Mouse (Mus musculus): ENCODE measurements around the gene Oxld1. TPM values are rescaled to one million over a fixed set of nuclear protein-coding genes. Genes with fewer than 3 reads are reported as not detected.

Gene Oxld1
- polyA plus RNA-seq (2015; fragmentation: Nextera tagmentation; extraction: Ambion mirVana) = 11.1 and 12.0 TPM in 2 replicates

DNA sequence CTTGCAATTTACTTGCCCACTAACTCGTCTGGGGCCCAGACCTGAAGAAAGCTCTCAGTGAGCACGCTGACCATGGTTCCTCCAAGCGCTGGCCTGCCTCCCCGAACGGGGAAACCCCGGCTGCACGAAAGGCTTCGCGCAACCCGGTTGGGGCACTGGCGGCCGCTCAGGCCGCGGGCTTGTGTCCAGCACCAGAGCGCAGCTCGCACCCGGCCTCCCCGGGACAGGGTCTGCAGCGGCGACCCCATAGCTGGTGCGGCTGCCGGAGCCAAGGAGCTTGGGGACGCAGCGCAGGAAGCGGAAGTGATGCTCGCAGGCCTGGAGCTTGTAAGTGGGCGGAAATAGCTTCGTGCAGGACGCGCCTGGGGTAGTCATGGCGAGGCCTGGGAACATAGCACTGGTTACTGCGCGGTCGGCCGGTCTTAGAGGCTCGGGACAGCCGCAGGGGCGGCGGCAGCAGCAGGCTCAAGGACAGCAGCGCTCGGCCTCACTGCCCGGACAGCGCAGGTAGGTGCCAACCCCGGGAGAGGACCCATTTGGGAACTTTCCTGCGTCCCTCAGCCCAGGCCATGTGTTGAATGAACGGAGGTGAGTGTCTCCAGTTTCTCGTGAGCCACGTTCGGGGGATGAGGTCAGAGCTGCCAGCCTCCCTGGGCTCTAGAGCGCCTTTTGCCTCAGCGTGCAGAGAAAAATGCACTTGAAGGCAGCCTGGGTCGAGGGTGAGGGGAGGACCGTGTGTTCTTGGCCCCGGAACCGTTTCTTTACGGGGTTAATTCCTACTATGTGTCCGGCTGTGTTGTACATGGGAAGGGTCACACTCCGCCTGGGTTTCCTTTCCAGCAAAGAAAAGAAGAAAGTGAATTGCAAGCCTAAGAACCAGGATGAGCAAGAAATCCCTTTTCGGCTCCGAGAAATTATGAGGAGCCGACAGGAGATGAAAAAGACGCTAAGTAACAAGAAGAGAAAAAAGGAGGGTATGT is at the start of gene Oxld1, which contains the start of gene Ccdc137:
TSS of gene Oxld1 (minus strand) at position 297 of the 980 bp plus-strand sequence.
TSS of gene Ccdc137 (plus strand) at position 344 of the 980 bp plus-strand sequence.
- peak within 1 kb of the TSS; percentile 83 for H3K4me2 ChIP-seq (replicated peaks)
- H3K27ac ChIP-seq (replicated peaks) = peak within 1 kb of the TSS; percentile 75
- WGBS = 5% methylated on average over 62 of the region's 62 CpGs
- peaks cover 31% of the 10 kb centered on the region for H3K36me3 ChIP-seq
- peaks cover 18% of the 10 kb centered on the region for H3K4me1 ChIP-seq
- H3K9ac ChIP-seq (replicated peaks) = peak within 1 kb of the TSS; percentile 95
- H3K9me3 ChIP-seq = no peaks in the 10 kb centered on the region
- H3K4me3 ChIP-seq = peak within 1 kb of the TSS; percentile 88
- H3K27me3 ChIP-seq = no peaks in the 10 kb centered on the region
- ATAC-seq (replicated peaks) = peak; percentile 93

DNA sequence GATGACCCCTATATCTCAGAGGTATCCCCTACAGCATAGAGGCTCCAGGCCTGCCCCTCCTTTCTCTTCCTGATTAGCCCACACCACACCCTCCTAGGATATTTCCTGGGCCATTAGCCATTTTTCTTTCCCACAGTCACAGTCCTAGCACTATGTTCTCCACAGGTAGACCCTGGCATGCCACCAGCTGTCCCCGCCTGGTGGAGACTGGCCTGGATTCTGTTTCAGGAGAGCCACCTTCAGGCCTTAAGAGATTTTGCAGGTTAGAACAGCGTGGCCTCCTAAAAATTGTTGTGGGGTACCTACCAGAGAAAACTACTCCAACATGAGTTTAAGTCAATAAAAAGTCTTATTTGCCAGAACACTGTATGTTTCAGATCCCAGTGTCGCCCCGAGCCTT is 49.0 kb upstream of the Oxld1 start:
- 53% methylated on average over 4 of the region's 4 CpGs for WGBS

DNA sequence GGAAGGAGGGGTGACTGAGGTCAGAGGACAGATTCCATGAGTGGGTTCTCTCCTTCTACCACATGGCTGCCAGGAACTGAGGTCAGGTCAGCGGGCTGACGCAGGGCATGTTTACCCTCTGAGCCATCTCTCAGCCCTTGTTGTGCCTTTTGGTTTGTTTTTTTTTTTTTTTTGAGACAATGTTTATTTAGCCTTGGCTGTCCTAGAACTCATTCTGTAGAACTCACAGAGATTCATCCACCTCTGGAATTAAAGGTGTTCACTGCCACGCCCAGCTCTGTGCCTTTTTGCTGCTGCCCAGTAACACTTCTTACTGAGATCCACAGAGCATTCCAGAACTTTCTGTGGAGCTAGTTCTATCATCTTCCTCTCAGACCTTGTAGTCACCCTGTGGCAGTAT is 47.8 kb upstream of the Oxld1 start:
- H3K4me2 ChIP-seq (replicated peaks) = no peak overlapping the region
- no peaks in the 10 kb centered on the region for H3K9me3 ChIP-seq
- 94% methylated on average over 3 of the region's 3 CpGs for WGBS
- ATAC-seq (replicated peaks) = no peak
- H3K4me1 ChIP-seq = peaks cover 5% of the 10 kb centered on the region
- no peaks in the 10 kb centered on the region for H3K36me3 ChIP-seq
- H3K27me3 ChIP-seq = no peaks in the 10 kb centered on the region
- H3K9ac ChIP-seq (replicated peaks) = no peak overlapping the region
- H3K27ac ChIP-seq (replicated peaks) = no peak overlapping the region
- H3K4me3 ChIP-seq = no peak overlapping the region

More for the DNA sequence above, 49.0 kb upstream of the Oxld1 start:
- no peaks in the 10 kb centered on the region for H3K9me3 ChIP-seq
- peaks cover 6% of the 10 kb centered on the region for H3K4me1 ChIP-seq
- no peak overlapping the region for H3K27ac ChIP-seq (replicated peaks)
- H3K4me2 ChIP-seq (replicated peaks) = no peak overlapping the region
- no peak overlapping the region for H3K4me3 ChIP-seq
- H3K27me3 ChIP-seq = no peaks in the 10 kb centered on the region
- no peak overlapping the region for H3K9ac ChIP-seq (replicated peaks)
- ATAC-seq (replicated peaks) = no peak
- no peaks in the 10 kb centered on the region for H3K36me3 ChIP-seq

DNA sequence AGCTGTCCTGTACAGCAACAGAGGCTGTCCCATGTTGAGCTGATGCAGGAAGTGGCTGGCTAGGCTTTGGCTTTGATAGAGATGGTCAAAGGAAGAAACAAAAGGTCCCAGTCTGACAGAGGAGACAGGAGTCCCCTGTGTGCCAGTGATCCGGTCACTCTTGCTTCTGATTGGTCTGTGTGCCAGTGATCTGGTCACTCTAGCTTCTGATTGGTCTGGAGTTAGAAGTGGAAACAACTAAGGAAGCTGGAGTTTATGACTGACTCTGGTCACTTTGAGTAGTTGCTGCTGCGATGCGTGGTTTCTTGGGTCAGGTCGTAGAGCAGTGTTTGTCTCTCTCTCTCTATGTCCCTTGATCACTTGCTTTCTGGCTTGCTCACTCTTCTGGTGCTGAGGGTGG is 43.8 kb upstream of the Oxld1 start:
- Histone ChIP-seq H3K27ac (replicated peaks) (no peak overlapping the region), H3K4me1 (no peaks in the 10 kb centered on the region), H3K4me3 (no peak overlapping the region), H3K9ac (replicated peaks) (no peak overlapping the region), H3K36me3 (peaks cover 6% of the 10 kb centered on the region; the same call in 1 of the 2 replicates), H3K9me3 (no peaks in the 10 kb centered on the region), H3K27me3 (no peaks in the 10 kb centered on the region), H3K4me2 (replicated peaks) (no peak overlapping the region)
- WGBS = 87% methylated on average over 4 of the region's 4 CpGs
- no peak for ATAC-seq (replicated peaks)

DNA sequence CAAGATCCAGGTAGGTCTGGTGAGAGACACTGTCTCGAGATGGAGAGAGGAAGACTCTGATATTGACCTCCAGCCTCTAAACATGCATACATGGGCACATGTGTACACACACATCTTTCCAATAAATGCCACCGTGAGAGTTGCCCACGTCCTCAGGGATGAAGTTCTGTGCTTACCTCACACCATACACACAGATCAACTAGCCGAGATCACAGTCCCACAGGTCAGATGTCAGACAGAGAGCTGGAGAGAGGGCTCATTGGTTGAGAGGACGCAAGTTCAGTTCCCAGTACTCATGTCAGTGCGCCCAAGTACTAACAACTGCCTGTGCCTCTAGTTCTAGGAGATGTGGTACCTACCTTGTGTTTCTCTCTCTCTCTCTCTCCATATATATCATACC is 43.1 kb upstream of the Oxld1 start:
- no peak for ATAC-seq (replicated peaks)
- no peaks in the 10 kb centered on the region for H3K4me1 ChIP-seq
- no peak overlapping the region for H3K27ac ChIP-seq (replicated peaks)
- no peaks in the 10 kb centered on the region for H3K27me3 ChIP-seq
- no peaks in the 10 kb centered on the region for H3K9me3 ChIP-seq
- 71% methylated on average over 6 of the region's 6 CpGs for WGBS
- peaks cover 12% of the 10 kb centered on the region; the same call in 1 of the 2 replicates for H3K36me3 ChIP-seq
- H3K9ac ChIP-seq (replicated peaks) = no peak overlapping the region
- no peak overlapping the region for H3K4me3 ChIP-seq
- no peak overlapping the region for H3K4me2 ChIP-seq (replicated peaks)

DNA sequence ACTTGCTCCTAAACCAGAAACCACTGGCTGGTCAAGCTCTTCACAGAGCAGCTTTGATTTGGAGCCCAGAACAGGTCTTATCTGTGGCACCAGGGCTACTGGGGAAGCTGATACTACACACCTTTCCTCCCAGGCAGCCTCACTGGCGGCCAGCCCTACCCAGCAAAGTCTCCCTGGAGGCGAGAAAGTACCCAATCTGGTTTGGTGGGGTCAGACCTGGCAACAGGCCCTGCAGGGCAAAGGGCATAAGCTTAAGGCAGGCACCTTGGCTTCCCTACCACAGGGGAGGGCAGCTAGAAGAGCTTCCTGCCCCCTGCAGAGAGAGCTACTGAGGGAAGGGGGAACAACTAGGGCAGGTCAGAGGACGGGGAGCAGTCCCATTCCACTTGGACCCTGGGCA is 42.5 kb upstream of the Oxld1 start:
- H3K4me2 ChIP-seq (replicated peaks) = no peak overlapping the region
- H3K27me3 ChIP-seq = no peaks in the 10 kb centered on the region
- ATAC-seq (replicated peaks) = no peak
- H3K27ac ChIP-seq (replicated peaks) = no peak overlapping the region
- WGBS = 32% methylated on average over 3 of the region's 3 CpGs
- H3K4me3 ChIP-seq = no peak overlapping the region
- H3K4me1 ChIP-seq = no peaks in the 10 kb centered on the region
- H3K36me3 ChIP-seq = peaks cover 16% of the 10 kb centered on the region; the same call in 1 of the 2 replicates
- no peak overlapping the region for H3K9ac ChIP-seq (replicated peaks)
- no peaks in the 10 kb centered on the region for H3K9me3 ChIP-seq

DNA sequence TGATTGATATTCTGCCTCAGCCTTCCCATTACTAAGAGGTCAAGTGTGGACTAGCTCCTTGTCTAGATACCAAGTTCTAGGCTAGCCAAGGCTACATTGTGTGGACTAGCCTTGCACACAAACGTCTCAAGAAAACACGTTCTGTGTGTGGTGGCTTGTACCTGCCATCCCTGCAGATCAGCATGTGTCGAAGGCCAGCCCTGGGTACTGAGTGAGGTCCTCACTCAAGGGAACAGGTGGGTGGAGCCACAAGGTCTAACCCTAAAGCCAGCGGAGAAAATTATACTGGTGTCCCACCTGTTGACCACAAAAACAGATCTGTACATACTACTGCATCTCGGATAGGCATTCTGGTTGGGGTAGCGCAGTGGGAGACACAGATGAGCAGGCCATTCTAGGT is 42.0 kb upstream of the Oxld1 start:
- no peak overlapping the region for H3K9ac ChIP-seq (replicated peaks)
- no peak overlapping the region for H3K4me3 ChIP-seq
- no peak overlapping the region for H3K27ac ChIP-seq (replicated peaks)
- H3K4me1 ChIP-seq = no peaks in the 10 kb centered on the region
- H3K27me3 ChIP-seq = no peaks in the 10 kb centered on the region
- ATAC-seq (replicated peaks) = no peak
- WGBS = 83% methylated on average over 6 of the region's 6 CpGs
- no peak overlapping the region for H3K4me2 ChIP-seq (replicated peaks)
- H3K9me3 ChIP-seq = no peaks in the 10 kb centered on the region
- peaks cover 20% of the 10 kb centered on the region for H3K36me3 ChIP-seq

DNA sequence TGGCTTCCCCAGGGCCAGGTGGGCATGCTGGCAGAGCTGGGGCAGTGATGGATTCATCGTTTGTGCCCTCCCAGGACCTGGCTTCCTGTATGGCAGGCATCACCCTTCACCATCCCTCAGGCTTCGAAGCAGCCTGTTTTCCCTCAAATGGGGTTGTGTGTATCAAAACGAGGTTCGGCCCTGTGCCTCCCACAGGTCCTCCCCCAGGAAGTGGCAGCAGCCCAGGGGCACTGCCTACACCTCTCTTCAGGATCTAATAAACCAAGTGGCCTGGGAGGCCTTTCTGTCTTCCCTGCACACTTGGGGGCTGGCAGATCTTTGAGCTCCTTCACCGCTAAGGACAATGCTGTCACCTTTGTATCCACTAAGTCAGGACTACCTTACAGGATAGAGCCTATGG is 41.0 kb upstream of the Oxld1 start:
- Histone ChIP-seq H3K4me2 (replicated peaks) (no peak overlapping the region), H3K27ac (replicated peaks) (no peak overlapping the region), H3K9ac (replicated peaks) (no peak overlapping the region), H3K4me3 (no peak overlapping the region), H3K9me3 (no peaks in the 10 kb centered on the region), H3K36me3 (peaks cover 21% of the 10 kb centered on the region), H3K4me1 (no peaks in the 10 kb centered on the region), H3K27me3 (no peaks in the 10 kb centered on the region)
- no peak for ATAC-seq (replicated peaks)
- WGBS = 93% methylated on average over 5 of the region's 5 CpGs

DNA sequence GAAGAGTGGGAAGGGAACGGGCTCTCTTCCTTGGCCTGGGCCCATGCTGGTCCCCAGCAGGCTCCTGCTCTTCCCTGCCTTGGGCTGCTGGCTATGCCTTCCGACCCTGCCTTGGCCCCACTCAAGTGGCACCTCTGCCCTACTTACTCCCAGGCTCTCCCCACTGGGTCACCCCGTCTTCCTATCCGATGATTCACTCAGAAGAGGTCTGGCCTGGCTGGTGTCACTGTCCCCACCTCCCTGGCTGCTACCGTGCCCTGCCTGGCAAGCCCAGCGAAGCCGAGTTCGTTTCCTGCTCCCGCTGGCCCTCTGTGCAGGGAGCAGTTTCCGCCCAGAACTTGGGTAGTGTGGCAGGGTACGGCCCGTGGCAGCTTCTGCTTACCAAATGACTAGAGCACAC is 40.4 kb upstream of the Oxld1 start:
- Histone ChIP-seq H3K27ac (replicated peaks) (no peak overlapping the region), H3K4me1 (peaks cover 7% of the 10 kb centered on the region), H3K4me3 (no peak overlapping the region), H3K27me3 (no peaks in the 10 kb centered on the region), H3K9ac (replicated peaks) (no peak overlapping the region), H3K4me2 (replicated peaks) (no peak overlapping the region), H3K36me3 (peaks cover 21% of the 10 kb centered on the region), H3K9me3 (no peaks in the 10 kb centered on the region)
- WGBS = 93% methylated on average over 12 of the region's 12 CpGs
- no peak for ATAC-seq (replicated peaks)

DNA sequence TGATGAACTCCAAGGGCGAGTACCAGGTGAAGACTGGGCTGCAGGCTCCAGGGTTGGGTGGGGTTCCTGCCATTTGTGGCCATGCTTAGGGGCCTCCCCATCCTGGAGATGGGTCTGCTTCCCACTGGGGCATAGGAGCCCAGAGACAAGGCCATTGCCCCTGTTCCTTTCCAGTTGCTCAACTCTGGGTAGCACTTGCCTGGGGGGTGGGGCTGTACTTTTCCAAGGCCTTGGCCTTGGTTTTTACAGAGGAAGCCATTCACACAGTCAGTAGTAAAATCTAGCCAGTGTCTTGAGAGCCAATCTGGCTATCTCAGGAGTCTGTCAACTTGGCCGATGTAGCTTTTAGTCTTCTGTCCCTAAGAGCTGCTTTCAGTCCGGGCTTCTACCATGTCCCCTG is 39.6 kb upstream of the Oxld1 start:
- Histone ChIP-seq H3K27me3 (no peaks in the 10 kb centered on the region), H3K4me2 (replicated peaks) (no peak overlapping the region), H3K9me3 (no peaks in the 10 kb centered on the region), H3K27ac (replicated peaks) (no peak overlapping the region), H3K4me3 (no peak overlapping the region), H3K4me1 (peaks cover 15% of the 10 kb centered on the region), H3K36me3 (peaks cover 21% of the 10 kb centered on the region), H3K9ac (replicated peaks) (no peak overlapping the region)
- 91% methylated on average over 3 of the region's 3 CpGs for WGBS
- ATAC-seq (replicated peaks) = no peak

DNA sequence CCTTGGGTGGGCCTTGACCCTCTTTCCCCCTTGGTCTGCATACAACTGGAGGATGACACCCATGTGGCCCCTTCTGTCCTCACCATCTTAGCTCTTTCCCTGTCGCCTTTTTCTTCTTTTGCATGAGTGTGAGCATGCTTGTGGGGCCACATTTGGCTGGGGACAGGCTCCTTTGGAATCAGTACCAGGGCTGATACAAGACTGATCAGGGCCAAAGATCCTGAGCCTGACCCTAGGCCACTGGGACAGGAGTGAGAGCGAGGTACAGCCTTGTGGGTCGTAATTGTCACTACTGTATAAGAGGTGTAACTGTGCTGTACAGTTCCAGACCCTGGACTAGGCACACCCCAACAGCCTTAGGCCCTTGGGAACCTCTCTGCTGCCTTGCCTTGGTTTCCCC is 36.0 kb upstream of the Oxld1 start:
- Histone ChIP-seq H3K4me1 (peaks cover 31% of the 10 kb centered on the region), H3K27me3 (no peaks in the 10 kb centered on the region), H3K4me3 (no peak overlapping the region; the same call in 1 of the 2 replicates), H3K4me2 (replicated peaks) (0 out of 2 replicates have a peak overlapping the region, but pooled peaks have one; percentile 97), H3K9ac (replicated peaks) (no peak overlapping the region), H3K9me3 (no peaks in the 10 kb centered on the region), H3K27ac (replicated peaks) (no peak overlapping the region), H3K36me3 (peaks cover 21% of the 10 kb centered on the region)
- WGBS = 91% methylated on average over 3 of the region's 3 CpGs
- no peak for ATAC-seq (replicated peaks)

DNA sequence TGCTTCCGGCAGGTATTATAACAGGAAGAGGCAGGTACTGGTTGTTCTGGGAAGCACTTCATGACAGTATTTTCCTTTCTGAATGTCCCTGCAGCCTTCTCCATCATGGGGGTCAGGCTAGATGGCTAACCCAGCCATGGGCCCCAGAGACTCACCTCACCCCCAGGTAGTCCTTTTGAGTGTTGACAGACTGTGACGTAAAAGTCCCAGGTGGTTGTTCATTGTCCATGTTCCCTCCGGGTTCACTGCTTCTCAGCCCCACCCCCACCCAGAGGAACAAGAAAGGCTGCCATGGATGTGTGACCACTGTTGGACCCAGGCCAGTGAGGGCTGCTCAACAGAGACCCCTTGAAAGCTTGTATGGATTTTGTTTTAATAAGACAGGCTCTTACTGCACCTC is 35.5 kb upstream of the Oxld1 start:
- WGBS = 40% methylated on average over 3 of the region's 3 CpGs
- Histone ChIP-seq H3K27ac (replicated peaks) (peak overlapping the region; percentile 42), H3K36me3 (peaks cover 24% of the 10 kb centered on the region), H3K9me3 (no peaks in the 10 kb centered on the region), H3K27me3 (no peaks in the 10 kb centered on the region), H3K4me3 (peak overlapping the region; percentile 80), H3K4me2 (replicated peaks) (peak overlapping the region; percentile 97), H3K4me1 (peaks cover 31% of the 10 kb centered on the region), H3K9ac (replicated peaks) (peak overlapping the region; percentile 78; the same call in 1 of the 2 replicates)
- no peak for ATAC-seq (replicated peaks)

Measured in forebrain, embryonic 15.5 days (tissue).